Mouse (Mus musculus) frontal cortex, adult 2 months (tissue): ENCODE results near the gene Elane. TPM values are rescaled to one million over a fixed set of nuclear protein-coding genes. Genes with fewer than 3 reads are reported as not detected.

Experiments
- DNase-seq, 2 experiments: peaks; one replicate each; pipeline ENCODE4 v3.0.0; 2022; ENCODE audit warnings: low spot score in 1 of 2; ENCODE audit errors: extremely low spot score in 1 of 2
- polyA plus RNA-seq: library from polyadenylated mRNA; depleted of rRNA; stranded (reverse); fragments of >200 nt; gene quantifications from 2 replicates; pipeline ENCODE4 v1.2.3, GENCODE M21; 2012

Gene Elane
- polyA plus RNA-seq, 1 experiment = not detected

DNA sequence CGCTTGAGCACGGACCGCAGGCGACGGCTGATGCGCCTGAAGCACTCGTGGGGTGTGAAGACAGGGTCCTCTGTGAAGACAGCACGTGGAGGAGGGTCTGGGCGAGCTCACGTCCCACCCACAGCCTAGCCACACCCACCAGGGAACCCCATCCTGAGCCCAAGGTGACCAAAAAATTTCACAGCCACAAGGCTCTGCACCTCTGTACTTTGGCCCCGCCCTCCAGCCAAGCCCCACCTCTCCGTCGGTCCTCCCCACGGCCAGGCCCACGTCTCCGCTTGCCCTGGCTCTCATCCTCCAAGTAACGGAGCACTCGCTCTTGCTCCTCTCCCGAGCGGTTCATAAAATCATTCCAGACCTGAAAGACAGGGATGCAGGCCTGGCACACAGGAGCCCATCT lies 26.4 kb downstream of the Elane start:
- no peak for DNase-seq

DNA sequence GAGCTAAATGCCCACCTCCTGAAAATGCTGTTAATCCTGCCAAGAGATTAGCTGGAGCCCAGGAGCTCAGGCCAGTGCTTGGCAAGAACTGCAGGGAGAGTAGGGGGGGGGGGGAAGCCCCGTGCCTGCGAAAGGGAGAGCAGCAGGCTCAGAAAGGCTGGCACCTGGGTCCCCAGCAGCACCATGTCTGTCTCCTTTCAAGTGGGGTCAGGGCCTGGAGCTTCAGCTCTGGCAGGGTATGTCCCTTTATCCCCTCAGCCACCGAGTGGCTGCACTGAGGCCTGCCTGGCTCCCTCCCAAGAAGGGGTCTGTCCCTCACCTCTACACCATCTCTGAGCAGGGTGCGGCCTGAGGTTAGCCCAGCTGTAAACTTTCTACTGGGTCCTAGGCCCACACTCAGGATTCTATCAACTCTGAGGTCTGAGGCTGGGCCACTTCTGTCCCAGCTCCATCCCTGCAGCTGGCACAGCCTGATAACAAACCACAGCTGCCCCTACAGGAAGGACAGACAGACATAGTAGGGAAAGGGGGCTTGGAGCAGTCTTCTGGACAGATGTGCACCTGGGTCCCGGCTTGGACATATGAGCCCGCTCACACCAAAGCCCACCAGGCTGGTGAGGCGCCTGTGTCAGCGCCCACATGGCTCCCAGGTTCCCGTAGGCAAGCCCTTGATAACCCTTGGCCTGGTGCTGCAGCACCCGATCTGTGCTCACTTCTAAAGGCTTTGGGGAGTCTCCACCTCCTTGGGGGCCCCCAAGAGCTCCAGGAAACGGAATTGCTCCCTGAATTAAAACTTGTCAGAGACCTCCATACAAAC lies 28.3 kb downstream of the Elane start:
- no peak for DNase-seq

DNA sequence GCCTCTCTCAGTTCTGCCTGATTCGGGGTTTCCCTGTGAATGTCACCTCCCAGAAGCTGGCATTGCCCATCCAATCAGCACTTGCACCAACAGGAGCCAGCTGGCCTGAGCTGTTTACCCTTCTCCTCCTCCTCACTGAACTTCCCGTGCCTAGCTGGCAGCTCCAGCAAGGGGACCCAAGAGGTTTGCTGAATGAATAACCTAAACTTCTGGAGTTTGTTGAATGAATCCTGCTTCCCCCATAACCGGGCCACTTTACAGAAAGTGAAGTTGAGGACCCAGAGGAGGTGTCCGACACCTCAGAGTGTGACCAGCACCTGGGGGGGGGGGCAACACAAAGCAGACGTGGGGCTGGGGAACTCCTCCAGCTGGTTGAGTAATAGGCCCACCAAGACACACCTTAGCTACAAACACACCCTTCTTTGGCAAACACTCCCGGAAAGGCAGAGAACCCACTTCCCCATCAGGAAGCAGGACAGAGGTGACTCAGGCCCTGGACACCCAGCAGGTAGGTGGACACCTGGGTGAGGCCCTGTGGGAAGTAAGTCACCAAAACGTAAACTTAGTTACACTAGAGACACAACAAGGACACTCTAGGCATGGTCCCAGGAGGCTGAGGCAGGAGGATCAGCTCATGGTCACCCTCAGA lies 29.0 kb downstream of the Elane start:
- DNase-seq = no peak

DNA sequence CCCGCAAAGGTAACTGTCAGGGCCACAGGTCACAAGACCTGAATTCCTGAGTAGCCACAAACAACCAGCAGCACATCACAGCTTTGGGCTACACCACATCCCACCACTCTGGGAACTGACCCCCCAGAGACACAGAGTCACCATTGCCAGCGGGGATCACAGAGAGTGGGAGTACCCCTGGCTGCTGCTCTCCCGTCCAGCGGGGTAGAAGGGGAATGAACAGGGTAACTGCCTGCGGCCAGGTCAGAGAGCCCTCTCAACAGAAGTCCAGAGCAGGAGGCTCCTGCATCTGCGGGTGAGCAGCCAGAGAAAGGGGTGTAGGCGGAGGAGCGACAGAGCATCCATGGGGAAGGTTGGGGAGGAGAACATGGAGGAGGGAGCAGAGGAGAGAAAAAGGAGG lies 30.0 kb downstream of the Elane start:
- no peak for DNase-seq

DNA sequence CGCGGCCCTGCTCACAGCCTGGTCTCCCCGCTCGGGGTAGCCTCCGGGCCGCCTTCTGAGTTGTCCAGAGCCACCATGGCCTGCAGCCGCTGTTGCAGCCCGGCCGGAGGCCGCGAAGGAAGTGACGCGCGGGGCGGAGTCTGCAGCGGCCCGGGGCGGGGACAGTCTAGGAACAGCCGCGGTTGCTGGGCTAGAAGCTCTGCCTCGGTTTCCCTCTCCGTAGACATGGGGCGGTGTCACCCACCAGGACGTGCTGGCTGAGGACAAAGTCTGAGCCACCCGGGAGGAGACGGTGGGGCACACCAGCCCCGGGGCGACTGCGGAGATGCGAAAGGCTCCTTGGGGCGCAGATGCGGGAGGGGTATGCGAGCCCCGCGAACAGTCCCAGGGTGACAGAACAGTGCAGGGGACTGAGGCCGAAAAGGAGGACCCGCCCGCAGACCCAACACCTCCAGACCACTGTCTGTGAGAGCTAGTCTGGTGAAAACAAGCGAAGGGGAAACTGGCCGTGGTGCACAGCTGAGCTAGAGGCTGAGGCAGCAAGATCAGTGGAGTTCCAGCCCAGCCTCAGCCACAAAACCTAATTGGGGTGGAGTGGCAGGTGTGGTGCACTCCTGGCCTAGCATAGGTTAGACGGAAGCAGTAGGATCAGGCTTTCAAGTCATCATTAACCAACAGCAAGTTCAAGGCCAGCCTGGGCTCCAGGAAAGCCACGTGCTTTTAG lies 30.9 kb downstream of the Elane start, which contains the start of gene Kiss1r:
Gene Kiss1r, plus strand, starts transcription at position 164 of the 724 bp plus-strand sequence.
- DNase-seq = peak; percentile 55 to 87

DNA sequence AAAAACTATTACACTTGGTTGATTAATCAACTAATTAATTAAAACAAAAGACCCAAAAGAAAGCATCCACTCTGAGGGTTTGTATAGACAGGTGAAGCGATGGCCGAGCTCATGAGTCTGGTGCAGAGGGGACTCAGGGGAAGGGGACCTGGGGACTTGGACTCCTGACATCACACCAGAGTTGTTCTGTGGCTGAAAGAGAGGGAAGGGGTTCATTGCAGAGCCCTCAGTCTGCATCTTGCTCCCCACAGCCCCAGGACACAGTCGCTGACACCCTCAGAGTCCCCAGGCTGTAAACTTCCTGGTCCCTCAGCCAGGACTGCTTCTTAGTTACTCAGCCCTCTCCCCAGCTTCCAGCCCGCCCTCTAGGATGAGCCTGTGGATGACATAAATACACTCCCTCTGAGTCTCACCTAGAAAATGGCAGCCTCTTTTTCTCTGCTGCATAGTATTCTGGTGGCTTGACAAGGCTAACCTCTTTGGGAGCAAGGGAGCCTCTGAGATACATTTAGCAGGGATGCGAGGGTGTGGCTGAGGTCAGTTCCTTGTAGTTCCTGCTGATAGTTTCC lies 31.6 kb downstream of the Elane start:
- no peak for DNase-seq

DNA sequence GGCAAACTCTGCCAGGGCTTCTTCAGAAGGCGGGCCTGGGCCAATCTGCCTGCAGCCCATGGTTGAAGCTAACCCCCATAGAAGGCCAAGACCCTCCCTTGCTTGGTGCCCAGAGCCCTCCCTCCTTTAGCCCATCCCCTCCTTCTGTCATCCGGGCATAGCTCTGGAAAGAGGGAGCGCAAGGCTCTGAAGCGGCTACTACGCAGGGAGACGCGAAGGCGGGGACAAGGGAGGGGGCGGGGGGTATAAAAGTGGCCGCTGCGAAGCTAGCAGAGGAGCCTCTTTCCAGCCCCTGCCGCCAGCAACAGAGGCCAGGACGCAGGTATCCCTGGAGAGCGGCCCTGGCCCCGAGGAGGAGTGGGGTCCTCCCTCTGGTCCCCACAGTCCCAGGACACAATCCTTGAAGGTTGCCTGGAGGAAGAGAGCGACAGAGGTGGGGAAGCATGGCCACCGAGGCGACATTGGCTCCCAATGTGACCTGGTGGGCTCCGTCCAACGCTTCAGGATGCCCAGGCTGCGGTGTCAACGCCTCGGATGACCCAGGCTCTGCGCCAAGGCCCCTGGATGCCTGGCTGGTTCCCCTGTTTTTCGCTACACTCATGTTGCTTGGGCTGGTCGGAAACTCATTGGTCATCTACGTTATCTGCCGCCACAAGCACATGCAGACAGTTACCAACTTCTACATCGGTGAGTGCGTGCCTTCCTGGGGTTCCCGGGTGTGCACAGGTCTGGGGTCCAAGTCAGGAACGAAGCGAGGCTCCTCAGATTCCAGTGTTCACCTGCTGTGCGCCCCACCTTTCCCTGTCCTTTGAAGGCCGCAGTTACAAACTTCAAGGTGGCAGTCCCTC lies 32.4 kb downstream of the Elane start:
- no peak for DNase-seq

DNA sequence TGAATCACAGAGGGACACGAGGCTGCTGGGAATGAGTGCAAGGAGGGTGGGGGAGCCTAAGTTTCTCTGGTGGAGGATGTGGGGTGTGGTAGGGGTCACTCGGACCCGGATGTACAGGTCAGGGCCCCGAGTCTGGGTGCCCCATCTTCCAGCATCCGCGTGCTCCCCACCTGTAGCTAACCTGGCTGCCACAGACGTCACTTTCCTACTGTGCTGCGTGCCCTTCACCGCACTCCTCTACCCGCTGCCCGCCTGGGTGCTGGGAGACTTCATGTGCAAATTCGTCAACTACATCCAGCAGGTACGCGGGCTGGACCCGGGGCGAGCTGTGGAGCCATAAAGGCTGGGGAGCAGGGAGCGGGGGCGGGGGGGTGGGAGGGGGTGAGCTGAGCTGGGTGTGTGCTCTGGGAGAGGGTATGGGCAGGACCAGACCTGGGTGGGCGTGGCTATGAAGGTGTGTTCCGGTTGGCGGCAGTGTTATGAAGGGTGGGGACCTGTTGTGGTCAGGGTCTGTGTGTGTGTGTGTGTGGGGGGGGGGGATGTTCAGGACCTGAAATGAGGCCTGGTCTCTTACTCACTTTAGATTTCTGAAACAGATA lies 33.3 kb downstream of the Elane start:
- DNase-seq = no peak

DNA sequence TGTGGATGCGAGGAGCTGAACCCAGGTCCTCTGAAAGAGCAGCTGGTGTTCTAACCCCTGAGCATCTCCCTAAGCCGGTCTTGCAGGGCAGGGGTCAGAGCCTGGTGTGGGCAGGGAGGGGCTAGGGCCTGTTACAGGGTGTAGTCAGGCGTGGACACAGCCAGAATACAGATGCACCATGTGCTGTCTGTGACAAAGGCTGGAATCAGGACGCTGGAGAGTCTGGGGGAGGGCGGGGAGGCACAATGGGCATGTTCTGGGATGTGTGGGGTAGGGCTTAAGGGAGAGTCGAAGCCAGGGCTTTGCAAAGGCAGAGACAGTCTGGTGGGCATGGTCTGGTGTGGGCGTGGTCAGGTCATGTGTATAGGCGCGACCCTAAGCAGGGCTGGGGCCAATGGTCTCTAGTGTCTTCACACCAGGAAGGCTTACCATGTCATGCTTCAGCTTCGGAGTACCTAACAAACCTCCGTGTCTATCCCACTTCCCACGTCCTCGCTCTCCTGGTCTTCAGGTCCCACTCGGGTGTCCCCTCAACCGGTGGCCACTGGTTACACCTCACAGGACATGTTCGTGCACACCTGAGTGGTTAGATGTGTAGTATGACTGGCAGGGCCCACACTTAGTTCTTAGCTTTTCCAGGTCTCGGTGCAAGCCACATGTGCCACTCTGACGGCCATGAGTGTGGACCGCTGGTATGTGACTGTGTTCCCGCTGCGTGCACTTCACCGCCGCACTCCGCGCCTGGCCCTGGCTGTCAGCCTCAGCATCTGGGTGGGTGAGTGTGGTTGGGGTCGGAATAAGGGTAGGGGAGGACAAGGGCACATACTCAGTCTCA lies 34.2 kb downstream of the Elane start:
- DNase-seq = no peak

DNA sequence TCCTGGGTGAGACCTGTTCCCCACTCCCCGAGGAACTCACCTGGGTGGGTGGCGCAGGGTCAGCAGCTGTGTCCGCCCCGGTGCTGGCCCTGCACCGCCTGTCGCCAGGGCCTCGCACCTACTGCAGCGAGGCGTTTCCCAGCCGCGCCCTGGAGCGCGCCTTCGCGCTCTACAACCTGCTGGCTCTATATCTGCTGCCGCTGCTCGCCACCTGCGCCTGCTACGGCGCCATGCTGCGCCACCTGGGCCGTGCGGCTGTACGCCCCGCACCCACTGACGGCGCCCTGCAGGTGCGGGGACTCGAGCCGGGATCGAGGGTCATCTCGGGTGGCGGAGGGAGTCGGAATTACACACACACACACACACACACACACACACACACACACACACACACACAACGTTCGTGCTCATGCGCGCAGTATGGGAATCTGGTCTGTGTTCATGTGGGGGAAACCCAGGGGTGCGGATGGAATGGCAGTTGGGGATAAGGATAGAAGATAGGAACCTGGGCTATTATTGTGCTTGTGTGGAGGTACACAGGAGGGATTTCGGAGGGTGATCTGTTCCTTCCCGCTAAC lies 35.0 kb downstream of the Elane start, which contains the start of gene R3hdm4:
Gene R3hdm4, minus strand, starts transcription at position 251 of the 578 bp plus-strand sequence.
- no peak for DNase-seq

DNA sequence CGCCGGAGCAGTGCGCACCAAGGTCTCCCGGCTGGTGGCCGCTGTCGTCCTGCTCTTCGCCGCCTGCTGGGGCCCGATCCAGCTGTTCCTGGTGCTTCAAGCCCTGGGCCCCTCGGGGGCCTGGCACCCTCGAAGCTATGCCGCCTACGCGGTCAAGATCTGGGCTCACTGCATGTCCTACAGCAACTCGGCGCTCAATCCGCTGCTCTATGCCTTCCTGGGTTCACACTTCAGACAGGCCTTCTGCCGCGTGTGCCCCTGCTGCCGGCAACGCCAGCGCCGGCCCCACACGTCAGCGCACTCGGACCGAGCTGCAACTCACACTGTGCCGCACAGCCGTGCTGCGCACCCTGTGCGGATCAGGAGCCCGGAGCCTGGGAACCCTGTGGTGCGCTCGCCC lies 35.5 kb downstream of the Elane start:
- no peak for DNase-seq

DNA sequence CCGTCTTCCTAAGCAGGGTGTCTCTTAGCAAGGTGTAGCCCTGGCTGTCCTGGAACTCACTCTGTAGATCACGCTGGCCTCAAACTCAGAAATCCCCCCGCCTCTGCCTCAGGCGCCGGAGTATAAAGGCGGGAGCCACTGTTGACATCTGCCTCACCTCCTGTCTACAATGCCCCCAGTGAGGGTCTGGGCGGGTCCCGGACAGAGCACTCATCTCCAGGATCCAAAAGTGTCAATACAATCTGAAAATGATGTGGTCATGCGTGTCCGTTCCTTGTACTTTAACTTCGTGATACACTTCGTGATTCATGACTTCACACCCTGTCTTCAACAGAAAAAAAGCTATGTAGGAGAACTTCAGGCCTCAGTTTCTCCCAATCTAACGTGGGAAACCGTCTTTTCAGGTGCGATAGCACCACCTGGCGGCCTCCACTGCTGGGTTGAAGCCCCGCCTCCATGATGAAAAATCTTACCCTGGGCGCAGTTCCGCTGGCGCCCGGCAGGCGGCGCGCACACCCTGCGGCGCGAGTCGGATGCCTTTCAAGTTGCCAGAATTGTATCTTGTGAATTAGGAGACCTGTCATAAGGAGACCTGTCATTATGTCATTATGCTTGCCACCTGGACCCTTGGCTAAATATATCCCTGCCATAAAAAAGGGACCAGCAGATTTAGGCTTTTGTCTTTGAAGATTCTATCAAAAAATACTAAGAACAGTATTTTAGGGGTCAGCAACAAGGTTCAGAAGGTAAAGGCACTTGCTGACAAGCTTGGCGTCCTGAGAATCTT lies 39.1 kb downstream of the Elane start:
- peak; percentile 84 to 99 for DNase-seq

DNA sequence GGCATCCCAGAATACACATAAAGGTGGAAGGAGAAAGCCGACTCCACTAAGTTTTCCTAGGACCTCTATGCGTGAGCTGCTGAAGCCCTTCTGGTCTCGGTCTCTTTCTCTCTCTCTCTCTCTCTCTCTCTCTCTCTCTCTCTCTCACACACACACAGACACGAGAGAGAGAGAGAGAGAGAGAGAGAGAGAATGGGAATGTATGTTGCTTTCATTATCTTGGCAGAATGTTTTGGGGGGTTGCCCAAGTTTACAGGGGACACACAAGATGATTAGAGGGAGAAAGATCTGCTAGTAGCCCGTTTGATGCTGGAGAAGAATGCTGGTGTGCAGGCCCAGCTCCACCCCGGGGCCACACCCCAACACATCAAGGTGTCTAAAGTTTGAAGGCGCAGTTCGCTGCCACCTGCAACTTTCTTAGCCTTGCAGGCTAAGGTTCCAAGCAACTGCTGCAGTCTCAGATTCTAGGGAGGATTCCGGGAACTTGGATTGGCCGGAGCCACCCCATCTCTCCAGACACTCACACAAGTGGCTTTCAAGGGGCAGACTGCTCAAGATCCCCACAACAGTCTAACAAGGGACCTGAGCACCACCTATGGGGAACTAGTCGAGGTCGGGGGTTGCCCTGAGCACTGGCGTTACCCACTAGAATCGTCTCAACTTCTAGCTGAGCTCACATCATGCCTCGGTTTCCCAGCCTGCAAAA lies 39.9 kb downstream of the Elane start:
- no peak for DNase-seq

DNA sequence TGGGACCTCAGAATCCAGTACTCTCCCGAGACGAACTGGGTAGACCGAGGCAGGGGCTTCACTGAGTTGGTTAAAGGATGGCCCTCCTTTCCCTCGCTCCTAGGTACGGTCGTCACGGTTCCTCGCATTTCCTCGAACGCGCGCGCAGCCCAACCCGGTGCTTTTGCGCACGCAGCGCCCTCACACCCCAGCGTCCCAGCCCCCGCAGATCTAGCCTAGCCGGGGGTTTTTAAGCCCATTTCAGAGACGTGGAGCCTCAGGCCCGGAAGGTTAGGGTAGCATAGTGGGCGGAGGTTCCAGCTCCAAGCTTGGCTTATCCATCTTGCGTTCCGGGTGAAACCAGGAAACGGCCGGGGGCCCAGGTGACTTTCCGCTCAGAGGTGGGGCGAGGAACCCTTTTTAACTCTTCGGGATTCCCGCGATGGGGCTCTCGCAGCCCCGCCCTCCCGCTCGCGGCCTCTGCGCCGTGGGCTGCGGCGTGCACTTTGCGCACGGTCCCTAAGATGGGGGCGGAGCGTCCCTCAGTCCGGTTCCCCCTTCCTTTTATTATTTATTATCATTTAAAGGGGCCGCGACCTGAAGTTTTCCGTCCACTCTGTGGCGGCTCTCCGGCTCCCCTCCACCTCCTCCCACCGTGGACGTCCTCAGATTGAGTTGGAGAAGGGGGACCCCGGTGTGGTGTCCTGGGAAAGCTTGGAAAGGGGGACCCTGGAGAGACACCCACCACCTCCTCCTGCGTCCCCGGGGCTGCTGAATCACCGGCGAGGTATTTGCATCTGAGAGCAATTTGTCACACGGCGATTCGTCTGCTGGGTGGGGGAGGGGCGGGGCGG lies 40.7 kb downstream of the Elane start, which contains the start of gene Arid3a:
Gene Arid3a, plus strand, starts transcription at position 553 of the 833 bp plus-strand sequence.
- DNase-seq = peak; percentile 74 to 90

DNA sequence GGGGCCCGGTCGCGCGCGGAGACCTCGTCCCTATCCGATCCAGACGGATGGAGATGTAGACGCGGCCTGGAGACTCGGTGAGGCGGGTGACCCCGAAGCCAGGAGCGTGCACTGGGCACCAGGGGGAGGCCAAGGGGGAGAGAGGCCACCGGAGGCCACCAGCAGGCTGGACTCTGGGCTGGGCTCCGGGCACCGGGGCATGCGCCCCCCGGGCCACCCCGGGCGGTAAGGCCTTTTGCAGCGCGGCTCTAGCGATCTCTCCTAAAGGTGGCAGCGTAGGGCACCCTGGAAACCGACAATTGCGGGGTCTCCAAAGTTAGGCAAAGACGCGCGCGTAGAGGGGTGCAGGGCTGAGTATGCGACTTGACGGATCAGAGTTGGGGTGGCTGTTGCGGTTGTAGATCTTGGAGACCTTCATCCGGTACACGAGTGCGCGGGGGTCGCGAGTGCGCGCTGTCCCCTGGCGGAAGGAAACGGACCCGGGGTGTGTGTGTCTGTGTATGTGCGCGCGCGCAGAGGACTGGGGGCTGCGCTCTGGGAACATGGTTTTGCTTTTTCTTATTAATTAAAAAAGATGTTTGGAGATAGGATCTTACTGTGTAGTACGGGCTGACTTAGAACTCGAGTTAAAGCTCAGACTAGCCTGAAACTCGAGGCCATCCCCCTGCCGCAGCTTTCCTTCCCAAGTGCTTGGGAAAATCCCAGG lies 41.4 kb downstream of the Elane start:
- DNase-seq = peak in 1 of 2 experiments; percentile 42
